Mouse (Mus musculus): ENCODE data around the gene Mettl3.
"Not testable (repeated sequence)": the region's sequence is repeated elsewhere in the genome, so short reads cannot be mapped to it uniquely, and the experiment has no call there.

The Mettl3 gene

GRCm38 (mm10) chr14:52304644-52305271, at the start of gene Mettl3:
Mettl3 (minus strand) TSS chr14:52305128.
- DNase-seq (ENCODE audit: low spot score in 2 of 2), result peak; percentile 88 to 92

DNA sequence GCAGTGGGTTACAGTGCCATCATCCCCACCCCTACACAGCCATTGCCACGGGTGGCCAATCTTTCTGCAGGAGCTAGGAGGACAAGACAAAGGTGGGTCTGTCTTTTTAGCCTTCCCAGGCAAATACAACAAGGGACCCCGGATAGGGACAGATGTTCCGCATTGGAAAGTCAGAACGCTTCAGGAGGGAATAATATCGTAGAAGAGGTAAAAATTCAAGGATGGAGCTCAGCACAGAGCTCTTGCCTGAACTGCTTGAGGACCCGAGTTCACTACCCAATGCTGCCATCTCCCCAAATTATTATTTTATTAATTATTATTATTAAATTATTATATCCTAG, 34.6 kb upstream of the Mettl3 start:
- no peak for DNase-seq (ENCODE audit: low spot score in 2 of 2)

GRCm38 (mm10) chr14:52338751-52339511, 34.0 kb upstream of the Mettl3 start:
- peak; percentile 19 to 63 for DNase-seq (ENCODE audit: low spot score in 2 of 2)

GRCm38 (mm10) chr14:52332171-52332570, 27.2 kb upstream of the Mettl3 start:
- DNase-seq (ENCODE audit: low spot score in 2 of 2), result no peak

DNA sequence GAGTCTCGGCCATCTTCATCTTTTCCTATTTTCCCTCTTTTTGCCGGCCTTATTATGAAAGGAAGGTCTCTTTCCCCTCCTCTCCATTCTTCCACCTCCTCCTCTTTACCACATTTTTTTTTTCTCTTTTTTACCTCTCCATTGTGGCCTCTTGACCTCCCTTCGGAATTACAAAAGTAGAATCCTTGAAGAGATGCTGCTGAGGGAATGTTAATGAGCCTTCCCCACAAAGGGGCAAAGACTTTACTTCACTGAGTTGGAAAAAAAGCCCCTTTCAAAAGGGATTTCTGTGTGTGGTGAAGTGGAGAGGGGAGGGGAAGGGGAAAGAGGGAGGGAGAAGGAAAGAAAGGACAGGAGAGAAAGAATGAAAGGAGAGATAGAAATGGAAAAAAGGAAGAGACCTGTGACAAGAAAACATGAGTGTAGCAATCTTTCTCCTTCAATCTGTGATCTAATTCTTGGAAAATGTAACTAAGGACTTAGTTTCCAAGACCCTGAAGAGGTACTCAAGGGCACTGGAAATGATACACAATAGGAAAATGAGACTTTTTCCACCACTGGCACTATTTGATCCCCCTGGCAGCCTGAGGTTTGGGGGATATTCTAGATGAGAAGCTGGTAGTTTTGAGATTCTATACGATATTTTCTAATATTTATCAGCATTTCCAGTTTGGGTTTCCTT, 26.3 kb upstream of the Mettl3 start:
- DNase-seq (ENCODE audit: low spot score in 2 of 2), result no peak

- no peak for DNase-seq (ENCODE audit: low spot score in 2 of 2)
Measured at GRCm38 (mm10) chr14:52327910-52328812, 23.2 kb upstream of the Mettl3 start, which contains the start of gene Sall2. Sall2 (minus strand) TSS chr14:52328762.

DNA sequence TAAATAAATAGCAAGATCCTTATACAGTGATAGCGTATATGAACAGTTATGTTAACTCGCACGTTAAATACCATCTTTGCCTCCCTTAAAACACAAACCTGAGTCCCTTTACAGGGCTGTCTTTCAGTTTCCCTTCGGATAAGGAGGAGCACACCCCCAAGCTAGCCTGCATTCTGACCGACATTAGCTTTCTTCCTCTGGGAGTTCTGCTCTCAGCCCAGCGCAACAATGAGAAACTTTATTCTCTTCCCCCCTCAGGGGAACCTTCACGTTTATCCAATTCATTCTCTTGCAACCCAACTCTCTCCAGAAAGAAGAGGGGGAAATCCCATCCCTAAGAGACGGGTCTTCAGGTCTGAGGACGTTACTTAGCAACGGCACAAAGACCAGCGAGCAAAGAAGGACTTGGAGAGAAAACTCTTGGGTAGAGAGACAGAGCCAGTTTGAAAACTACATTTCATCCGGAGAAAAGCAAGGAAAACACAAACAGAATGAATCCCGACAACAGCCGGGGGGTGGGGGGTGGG, 22.5 kb upstream of the Mettl3 start:
- DNase-seq (ENCODE audit: low spot score in 2 of 2), result no peak

DNA sequence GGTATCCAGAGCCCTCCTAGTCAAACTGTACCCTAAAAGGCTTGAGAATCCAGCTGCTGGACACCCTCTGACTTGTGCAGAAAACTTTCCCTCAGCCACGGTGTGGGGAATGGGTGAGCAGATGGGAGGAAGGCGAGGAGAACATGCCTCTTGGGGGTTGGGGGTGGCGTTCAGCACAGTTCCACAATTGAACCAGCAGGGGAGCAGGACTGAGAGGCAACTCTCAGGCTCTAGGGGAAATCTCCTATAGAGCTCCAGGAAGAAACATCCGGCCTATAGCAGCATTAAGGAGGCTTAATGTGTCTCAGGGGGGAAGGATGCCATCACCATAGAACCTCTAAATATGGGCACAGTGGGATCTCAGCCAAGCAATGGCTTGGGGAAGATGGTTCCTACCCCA, 21.0 kb upstream of the Mettl3 start:
- DNase-seq (ENCODE audit: low spot score in 2 of 2), result no peak

DNA sequence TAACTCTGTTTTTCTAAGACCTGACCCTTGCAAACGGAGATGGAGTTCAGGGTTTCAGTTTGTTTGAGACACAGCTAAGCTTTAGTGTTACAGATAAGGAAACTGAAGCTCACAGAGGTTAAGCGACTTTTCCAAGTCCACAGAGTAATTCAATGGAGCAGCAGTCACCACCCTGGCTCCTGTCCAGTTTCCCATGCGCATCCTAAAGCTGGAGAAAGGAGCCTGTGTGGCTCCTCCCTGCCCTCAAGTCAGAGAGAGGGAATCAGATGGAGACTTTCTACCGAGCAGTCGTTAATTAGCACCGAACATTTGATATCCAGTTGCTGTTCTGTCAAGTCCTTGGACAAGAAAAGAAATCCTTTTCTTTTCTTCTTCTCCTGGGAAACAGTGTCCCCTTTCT, 14.4 kb upstream of the Mettl3 start:
- no peak for DNase-seq (ENCODE audit: low spot score in 2 of 2)

- DNase-seq (ENCODE audit: low spot score in 2 of 2), result peak in 1 of 2 experiments; percentile 9
Measured at GRCm38 (mm10) chr14:52316441-52317225, 11.7 kb upstream of the Mettl3 start.

DNA sequence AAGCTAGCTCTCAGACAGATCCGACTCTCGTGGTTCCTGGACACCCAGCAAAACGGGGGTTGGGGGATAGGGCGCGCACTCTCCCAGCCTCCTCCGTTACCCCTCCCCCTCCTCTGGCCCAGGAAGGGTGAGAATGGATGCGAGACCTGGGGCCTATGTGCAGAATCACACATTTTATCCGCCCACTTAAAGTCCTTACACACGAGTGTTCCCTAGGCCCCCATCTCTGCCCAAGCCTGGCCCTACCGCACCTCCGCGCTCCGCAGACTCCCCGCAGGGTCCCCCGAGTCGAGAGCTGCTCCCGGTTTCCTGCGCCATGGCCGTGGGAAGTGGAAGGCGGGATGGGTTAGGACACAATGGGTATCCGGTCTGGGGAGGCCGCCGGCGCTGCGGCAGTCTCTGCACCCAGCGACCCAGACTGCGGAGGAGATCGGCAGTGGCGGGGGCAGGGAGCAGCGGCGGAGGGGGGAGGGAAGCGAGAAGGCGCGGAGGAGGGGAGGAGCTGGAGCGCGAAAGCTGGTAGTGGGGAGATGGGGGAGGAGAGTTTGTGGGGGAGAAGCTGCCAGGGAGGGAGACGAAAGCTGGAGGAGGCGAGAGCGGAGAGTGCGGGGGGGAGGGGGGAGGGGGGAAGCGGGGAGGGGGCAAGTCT, 11.0 kb upstream of the Mettl3 start:
- DNase-seq (ENCODE audit: low spot score in 2 of 2), result peak; percentile 38 to 51

GRCm38 (mm10) chr14:52315283-52315780, 10.4 kb upstream of the Mettl3 start:
- peak in 1 of 2 experiments; percentile 10 for DNase-seq (ENCODE audit: low spot score in 2 of 2)

- no peak for DNase-seq (ENCODE audit: low spot score in 2 of 2)
Measured at GRCm38 (mm10) chr14:52314808-52315150, 9.9 kb upstream of the Mettl3 start.

DNA sequence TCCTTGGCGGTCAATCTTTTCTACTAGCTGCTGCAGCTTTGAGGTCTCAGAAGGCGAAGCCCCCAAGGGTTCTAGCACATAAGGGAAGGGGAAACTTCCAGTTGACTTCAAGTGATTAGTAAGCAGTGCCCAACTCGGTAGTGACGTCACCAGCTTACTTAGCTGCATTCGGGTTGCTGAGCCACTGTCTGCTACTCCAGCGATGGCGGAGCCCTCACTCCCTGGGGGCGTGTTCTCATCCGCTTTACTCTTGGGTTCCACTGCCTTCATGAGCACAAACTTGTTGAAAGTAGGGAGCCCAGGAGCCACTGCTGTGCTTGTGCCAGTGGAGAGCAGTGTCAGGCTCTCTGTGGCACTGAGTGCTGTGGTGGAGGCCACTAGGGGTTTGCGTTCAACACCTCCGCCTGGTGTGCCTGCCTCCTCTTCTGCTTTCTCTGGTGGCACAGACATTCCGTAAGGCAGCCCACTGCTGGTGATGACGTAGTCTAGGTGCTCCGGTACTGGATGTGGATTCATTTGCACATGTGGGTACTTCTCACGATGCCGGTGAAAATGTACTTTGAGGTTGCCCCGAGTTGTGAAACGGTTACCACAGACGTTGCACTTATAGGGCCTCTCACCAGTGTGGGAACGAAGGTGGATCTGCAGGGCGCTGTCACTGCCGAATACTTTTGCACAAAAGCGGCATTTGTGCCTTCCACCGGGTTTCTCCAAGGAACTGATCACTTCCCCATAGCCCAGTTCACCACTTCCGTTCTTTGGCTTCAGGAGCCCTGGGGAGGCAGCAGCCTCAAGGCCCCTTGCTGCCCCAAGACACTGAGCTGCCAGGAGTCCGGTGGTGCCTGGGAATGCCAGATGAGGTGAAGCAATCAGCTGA, 9.2 kb upstream of the Mettl3 start:
- DNase-seq (ENCODE audit: low spot score in 2 of 2), result peak in 1 of 2 experiments; percentile 9

DNA sequence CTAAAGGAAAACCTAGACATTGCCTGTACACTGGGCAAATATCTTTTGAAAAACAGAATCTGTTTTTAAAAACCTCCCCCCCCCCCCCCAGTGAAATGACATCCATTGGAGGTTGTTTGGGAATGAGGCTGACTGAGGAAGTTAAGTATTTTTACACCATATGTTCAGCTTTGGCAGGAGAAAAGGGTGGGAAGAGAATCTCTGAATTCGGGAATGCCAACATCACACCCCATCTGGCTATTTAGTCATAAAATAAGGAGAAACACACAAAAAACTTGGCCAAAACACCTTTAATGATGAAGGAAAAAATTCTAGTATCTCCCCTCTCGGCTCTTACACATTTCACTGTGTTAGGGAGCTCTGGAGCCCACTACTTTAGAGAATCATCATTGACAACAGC, 6.0 kb upstream of the Mettl3 start:
- no peak for DNase-seq (ENCODE audit: low spot score in 2 of 2)

- not testable (repeated sequence) for DNase-seq (ENCODE audit: low spot score in 2 of 2)
Measured at GRCm38 (mm10) chr14:52310343-52310742, 5.4 kb upstream of the Mettl3 start.

- DNase-seq (ENCODE audit: low spot score in 2 of 2), result no peak
Measured at GRCm38 (mm10) chr14:52306100-52306499, 1.2 kb upstream of the Mettl3 start.

DNA sequence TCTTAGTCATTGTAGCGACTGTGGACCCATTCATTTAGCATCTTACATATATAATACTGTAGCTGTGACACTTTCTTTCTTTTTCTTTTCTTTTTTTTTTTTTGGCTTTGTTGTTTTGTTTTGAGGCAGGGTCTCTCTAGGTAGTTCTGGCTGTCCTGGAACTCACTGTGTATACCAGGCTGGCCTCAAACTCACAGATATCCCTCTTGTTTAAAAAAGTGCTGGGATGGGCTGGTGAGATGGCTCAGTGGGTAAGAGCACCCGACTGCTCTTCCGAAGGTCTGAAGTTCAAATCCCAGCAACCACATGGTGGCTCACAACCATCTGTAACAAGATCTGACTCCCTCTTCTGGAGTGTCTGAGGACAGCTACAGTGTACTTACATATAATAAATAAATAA, 1.4 kb downstream of the Mettl3 start:
- DNase-seq (ENCODE audit: low spot score in 2 of 2), result not testable (repeated sequence)

Measured in heart, adult 9 months (tissue).